Mouse (Mus musculus): ENCODE results near the gene Nmd3. TPM values are rescaled to one million over a fixed set of nuclear protein-coding genes. Genes with fewer than 3 reads are reported as not detected.

Gene Nmd3
- total RNA-seq, 2 experiments from 2014 or later: 51.3 to 55.9 TPM

DNA sequence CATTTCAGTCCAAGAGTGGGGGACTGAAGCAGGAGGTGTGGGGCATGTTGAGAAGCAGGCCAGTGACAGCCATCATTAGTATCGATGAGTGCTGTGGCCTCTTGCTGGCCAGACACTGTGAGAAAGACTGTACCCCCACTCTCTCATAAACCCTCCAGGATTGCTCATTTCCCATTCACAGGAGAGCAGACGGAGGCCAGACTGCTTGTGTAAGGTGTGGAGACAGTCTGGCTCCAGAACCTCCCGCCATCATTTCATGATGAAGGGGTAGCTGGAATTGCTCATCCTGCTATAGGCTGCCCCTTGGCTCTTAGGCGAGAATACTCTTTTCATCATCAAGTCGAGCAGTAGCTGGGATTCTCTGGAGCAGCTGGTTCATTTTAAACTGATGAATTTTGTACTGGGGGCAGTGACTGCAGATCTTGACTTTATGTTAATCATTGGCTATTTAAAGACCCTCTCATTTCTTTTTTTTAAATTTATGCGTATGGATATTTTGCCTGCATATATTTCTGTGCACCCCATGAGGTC is 41.1 kb downstream of the Nmd3 start:
- no peak for DNase-seq (ENCODE audit: low spot score in 2 of 2)

DNA sequence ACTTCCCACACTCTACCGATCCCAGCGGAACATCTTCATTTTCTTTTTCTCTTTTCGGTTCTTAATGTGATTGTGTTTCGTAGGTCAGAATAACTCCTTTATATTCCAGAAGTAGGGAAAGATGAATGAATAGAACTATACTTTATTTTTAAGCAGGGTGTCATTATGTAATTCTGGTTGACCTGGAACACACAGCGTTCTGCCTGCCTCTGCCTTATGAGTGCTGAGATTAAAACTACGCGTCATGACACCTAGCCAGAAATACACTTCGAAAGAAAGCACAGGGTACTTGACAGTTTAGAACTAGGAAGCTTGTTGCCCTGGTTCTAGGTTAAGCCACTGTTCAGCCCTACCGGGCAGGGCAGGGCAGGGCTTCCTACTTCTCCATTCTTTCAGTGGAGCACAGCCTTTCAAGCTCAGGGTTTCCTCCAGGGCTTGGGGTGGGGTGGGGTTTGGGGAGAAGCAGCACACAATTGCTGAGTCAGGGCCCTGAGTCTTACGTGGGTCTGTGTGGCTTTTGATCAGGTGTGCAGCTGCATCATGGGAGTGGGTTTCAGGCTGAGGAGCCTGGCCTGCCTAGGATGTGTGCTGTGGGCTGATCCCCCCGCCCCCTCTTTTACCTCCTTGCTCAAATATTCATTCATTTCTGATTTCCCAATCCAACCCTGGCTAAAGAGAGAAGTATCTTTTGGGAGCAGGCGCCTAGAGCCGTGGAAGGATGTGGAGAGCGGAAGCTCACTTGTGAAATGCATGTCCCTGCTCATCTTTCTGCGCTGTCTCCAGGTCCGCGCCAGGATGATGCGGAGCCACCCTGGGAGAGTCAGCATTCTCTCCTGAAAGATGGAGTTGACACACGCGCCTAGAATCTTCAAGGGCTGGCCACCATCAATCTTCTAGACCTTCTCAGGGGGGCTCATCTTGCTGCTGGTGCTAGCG is 42.1 kb downstream of the Nmd3 start:
- DNase-seq (ENCODE audit: low spot score in 2 of 2): no peak

- DNase-seq (ENCODE audit: low spot score in 2 of 2): no peak
Observed at GRCm38 (mm10) chr3:69765206-69765605, 43.4 kb downstream of the Nmd3 start.

- DNase-seq (ENCODE audit: low spot score in 2 of 2): no peak
Observed at GRCm38 (mm10) chr3:69769150-69769549, 47.4 kb downstream of the Nmd3 start.

DNA sequence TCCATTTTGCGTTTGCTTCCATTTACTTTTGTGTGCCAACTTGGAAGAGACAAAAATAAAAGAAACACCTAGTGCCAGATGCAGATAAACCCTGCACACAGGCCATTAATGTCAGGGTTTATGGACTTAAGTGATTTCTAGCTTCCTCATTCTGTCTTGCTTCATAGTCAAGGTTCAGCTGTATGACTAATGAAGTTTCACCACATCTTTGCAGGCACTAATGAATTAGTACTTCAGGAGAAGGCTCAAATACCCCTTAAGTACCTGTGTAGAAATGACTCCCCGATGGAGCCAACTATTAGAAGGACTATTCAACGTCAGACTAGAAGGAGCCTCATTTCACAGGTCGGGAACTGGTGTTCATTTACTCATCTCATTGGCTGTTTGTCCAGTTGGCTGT is 51.6 kb downstream of the Nmd3 start:
- DNase-seq (ENCODE audit: low spot score in 2 of 2): no peak

DNA sequence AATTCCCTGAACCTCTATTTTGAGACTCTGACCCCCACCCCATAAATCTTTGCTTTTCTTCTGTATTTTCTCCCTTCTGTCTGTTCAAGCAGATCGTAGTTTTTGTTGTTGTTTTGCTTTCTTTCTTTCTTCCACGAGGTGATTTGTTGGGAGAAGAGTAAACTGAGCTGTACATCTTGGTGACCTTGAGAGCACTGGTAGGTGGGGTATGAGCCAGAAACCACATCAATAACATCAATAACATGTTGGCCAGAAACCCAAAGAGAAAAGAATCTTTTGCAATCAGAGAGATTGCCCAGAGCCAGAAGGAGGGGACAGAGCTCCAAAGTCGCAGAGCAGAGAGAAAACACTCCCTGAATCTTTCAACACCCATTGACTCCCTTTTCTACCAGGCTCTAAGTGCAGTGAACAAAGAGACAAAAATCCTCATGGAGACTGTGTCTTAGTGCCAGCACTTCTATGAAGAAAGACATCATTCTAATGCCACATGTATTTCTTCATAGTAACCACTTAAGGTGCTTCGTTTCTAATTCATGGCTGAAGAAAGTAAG is 57.5 kb downstream of the Nmd3 start:
- no peak for DNase-seq (ENCODE audit: low spot score in 2 of 2)

GRCm38 (mm10) chr3:69792823-69793417 is 71.1 kb downstream of the Nmd3 start:
- DNase-seq (ENCODE audit: low spot score in 2 of 2): no peak

DNA sequence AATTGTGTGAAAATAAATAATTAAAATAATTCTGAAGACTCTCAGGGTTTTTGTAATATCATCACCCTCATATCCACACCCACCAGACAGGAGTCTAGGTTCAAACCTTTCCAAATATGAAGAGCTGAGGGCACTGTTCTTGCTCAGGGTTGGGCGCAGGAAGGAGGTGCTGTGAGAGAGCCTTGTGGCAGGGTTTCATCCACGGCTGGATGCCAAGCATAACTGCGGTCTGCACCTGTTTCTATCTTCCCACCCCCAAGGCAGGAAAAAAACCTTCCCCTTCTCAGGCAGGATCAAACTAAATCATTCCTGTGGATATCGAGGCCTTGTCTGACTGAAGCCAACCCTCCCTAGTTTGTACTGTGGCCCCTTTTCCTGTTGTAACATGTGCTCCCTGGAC is 75.7 kb downstream of the Nmd3 start:
- DNase-seq (ENCODE audit: low spot score in 2 of 2): no peak

DNA sequence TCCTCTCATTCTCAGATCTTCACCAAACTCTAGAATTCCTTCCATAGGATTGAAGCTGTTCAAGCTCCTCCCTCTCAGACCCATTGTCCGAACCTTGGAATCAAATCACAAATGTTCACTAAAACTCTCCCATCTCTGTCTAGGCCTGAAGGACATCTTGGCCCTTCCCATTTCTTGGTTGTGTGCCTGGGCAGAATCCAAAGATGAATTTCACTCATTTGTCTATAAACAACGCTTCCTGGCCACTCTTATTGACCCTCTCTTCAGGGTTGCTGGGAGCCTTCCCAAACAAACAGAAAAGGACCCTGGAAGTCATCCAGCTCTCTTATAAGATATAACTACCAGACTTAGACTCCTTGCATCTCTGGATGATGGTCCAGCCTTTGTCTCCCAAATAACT is 76.2 kb downstream of the Nmd3 start:
- DNase-seq (ENCODE audit: low spot score in 2 of 2): no peak

DNA sequence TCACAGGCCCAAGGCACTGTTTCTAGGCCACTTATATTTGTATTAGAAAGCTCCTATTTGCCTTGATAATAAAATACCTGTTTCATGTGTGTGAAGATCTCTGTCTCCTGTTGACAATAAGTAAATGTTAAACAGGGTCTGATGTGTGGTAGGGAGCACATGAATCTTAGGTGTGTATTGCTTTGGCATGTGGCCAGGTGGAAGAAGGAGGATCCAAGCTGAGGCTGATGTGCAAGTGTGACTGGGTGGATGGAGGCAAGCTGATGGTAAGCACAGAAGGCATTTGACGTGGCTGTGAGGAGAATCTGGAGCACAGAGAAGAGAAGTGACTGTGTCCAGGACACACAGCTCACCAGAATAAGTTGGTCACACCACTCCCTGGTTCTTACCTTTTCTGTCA is 77.3 kb downstream of the Nmd3 start:
- DNase-seq (ENCODE audit: low spot score in 2 of 2): no peak

- DNase-seq (ENCODE audit: low spot score in 2 of 2): no peak
Observed at GRCm38 (mm10) chr3:69800829-69801384, 79.1 kb downstream of the Nmd3 start.

DNA sequence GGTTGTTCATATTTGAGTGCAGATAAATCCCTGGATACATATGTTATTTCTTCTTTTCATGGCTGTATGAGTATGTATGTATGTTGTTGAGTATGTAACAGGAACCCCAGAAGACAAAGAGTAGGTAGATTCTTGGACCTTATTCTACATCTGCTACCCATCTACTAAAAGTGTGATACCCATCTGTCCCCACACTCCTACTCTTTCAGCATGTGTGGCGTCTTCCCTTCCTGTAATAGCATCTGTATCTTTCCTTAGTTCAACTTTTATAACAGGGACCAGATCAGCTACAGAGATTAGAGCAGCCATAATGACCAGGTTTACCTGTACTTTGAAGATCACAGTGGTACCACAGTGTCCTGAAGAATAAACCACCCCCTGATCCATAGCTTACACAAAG is 81.4 kb downstream of the Nmd3 start:
- DNase-seq (ENCODE audit: low spot score in 2 of 2): no peak

Other genes starting within 250 kb of the Nmd3 start
- gene B3galnt1, start 123.0 kb upstream of the Nmd3 start, total RNA-seq (2021): 10 to 100 TPM; 42.8 to 44.7 TPM
- 1 to 10 TPM; 1.9 to 2.3 TPM for gene Sptssb, start 138.0 kb downstream of the Nmd3 start, total RNA-seq (2021)

Data from layer of hippocampus, adult 18-20 months (tissue).